Mouse (Mus musculus) lung, embryonic 15.5 days (tissue): ENCODE data around the gene Hsd17b11. TPM values are rescaled to one million over a fixed set of nuclear protein-coding genes. Genes with fewer than 3 reads are reported as not detected.
A peak's percentile ranks its signal among the peaks of the same experiment; 100 is the strongest.

Experiments
- ATAC-seq: fragments of 200-750 bp; cut with Nextera tagmentation; 2 replicates; pipeline ENCODE4 v1.8.0; 2017; ENCODE audit warnings: moderate number of reproducible peaks, borderline replicate concordance; ENCODE audit not compliant: low FRiP score, low TSS enrichment; ENCODE audit errors: extremely low read depth
- H3K27ac ChIP-seq: fragments of 300-500 bp; sonication (generic); 2 replicates; pipeline ENCODE4 v1.5.1; 2015; ENCODE audit warnings: moderate library complexity, mild to moderate bottlenecking, inconsistent platforms
- H3K27me3 ChIP-seq: fragments of 300-500 bp; sonication (generic); 2 replicates; pipeline ENCODE4 v1.6.1; 2015; ENCODE audit warnings: inconsistent platforms
- H3K36me3 ChIP-seq: fragments of 300-500 bp; sonication (generic); 2 replicates; pipeline ENCODE4 v1.6.1; 2015; ENCODE audit warnings: inconsistent platforms
- H3K4me1 ChIP-seq: fragments of 300-500 bp; sonication (generic); 2 replicates; pipeline ENCODE4 v1.6.1; 2015; ENCODE audit warnings: inconsistent platforms
- H3K4me2 ChIP-seq: fragments of 300-500 bp; sonication (generic); 2 replicates; pipeline ENCODE4 v1.6.1; 2015; ENCODE audit warnings: inconsistent platforms, mild to moderate bottlenecking, moderate library complexity
- H3K4me3 ChIP-seq: fragments of 300-500 bp; sonication (generic); 2 replicates; pipeline ENCODE4 v1.5.1; 2015; ENCODE audit warnings: mild to moderate bottlenecking, inconsistent platforms
- H3K9ac ChIP-seq: fragments of 300-500 bp; sonication (generic); 2 replicates; pipeline ENCODE4 v1.6.1; 2015; ENCODE audit warnings: inconsistent platforms
- H3K9me3 ChIP-seq: fragments of 300-500 bp; sonication (generic); 2 replicates; pipeline ENCODE4 v1.6.1; 2016; ENCODE audit warnings: inconsistent platforms
- WGBS: fragments of 180-500 bp; shearing (Covaris S2); methylation state at CpG from one replicate; pipeline ENCODE4 v1.1.7; 2015; 5-methylcytosine and 5-hydroxymethylcytosine counted together
- polyA plus RNA-seq: library from polyadenylated mRNA; unstranded; fragments of >200 nt; fragmentation: Nextera tagmentation; extraction: Ambion mirVana; gene quantifications from 2 replicates; pipeline ENCODE4 v1.2.1, GENCODE M21; 2015

The Hsd17b11 gene
- polyA plus RNA-seq: 4.5 and 4.9 TPM in 2 replicates

DNA sequence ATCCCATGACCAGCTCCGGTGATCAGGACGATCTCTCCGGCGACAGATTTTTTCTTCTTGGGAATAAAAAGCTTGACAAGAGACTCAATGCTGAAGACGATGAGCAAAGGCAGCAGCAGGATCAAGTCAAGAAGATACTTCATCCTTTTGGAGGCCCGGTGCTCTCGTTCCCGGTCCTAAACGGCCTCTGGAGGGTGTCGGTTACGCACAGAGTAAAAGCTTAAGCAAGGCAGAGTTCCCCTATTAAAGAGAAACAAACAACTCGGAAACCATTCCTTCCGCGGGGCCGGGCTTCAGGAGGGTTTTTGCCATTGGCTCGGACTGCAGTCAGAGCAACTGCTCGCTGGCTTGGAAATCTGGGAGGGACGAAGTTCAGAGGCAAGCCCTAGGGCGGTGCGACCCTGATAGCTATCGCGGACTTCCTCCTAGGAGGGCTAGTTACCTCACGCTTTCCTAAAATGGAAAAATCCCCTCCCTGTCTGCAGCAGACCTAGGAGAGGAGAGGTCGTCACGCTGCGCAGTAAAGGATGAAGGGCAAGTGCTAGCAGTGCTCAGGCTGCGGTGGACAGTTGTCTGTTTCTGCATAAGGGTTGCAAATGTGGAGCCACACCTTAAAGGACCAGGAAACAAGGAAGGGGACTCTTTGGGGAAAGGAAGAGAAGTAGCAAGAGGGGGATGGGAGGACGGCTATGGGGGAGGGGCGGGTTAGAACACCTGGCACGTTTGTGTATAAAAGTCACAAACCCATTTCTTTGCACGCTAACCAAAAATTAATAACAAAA, at the start of gene Hsd17b11:
Gene Hsd17b11 (minus strand): TSS at position 323 of the 782 bp plus-strand sequence.
- peak within 1 kb of the TSS; percentile 89 for H3K27ac ChIP-seq
- H3K4me1 ChIP-seq: peaks cover 36% of the 10 kb centered on the region
- H3K4me3 ChIP-seq: peak within 1 kb of the TSS; percentile 56
- H3K36me3 ChIP-seq: peaks cover 12% of the 10 kb centered on the region; the same call in 1 of the 2 replicates
- WGBS: 1% methylated on average over 31 of the region's 31 CpGs
- H3K9ac ChIP-seq: peak within 1 kb of the TSS; percentile 56
- peak within 1 kb of the TSS; percentile 76 for H3K4me2 ChIP-seq
- peak; percentile 93 for ATAC-seq
- H3K27me3 ChIP-seq: no peaks in the 10 kb centered on the region
- no peaks in the 10 kb centered on the region for H3K9me3 ChIP-seq

DNA sequence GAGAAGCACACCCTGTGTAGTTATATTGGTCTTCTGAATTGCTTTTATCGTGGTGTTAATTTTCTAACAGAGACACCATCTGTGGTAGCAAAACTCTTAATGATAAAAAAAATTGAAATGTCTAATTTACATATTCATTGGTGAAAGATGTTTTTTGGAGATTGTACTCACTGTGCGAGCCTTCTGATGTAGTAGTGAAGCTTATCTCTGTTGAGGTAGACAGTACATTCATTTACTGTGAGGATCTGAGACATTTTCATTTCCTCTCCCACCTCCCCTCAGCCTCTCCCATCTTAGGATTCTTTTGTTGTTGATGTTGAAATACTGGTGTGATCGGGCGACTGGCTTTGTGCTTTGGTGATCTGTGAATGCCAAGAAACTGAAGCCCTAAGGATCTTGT, 49.3 kb upstream of the Hsd17b11 start:
- ATAC-seq: no peak
- Histone ChIP-seq H3K9ac (no peak overlapping the region), H3K27ac (no peak overlapping the region), H3K4me1 (peaks cover 10% of the 10 kb centered on the region; the same call in 1 of the 2 replicates), H3K27me3 (no peaks in the 10 kb centered on the region), H3K9me3 (no peaks in the 10 kb centered on the region), H3K4me3 (no peak overlapping the region), H3K4me2 (no peak overlapping the region), H3K36me3 (no peaks in the 10 kb centered on the region)
- 74% methylated on average over 4 of the region's 4 CpGs for WGBS

DNA sequence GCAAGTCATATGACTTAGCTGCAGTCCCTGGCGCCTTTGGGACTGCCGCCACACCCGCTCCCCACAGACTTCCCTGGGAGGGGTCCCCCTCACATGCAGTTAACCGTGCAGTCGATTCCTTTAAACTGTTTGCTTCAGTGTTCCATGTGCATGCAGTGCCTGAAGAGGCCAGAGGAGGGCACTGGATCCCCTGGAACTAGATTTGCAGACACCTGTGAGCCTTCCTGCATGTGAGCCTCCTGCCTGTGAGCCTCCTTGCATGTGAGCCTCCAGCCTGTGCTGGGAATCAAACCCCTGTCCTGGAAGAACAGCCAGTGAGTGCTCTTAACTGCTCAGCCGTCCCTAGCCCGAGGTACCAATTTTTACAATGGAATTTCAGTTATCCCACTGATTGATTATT, 47.0 kb upstream of the Hsd17b11 start:
- Histone ChIP-seq H3K9me3 (no peaks in the 10 kb centered on the region), H3K27ac (no peak overlapping the region), H3K36me3 (peaks cover 8% of the 10 kb centered on the region), H3K4me3 (no peak overlapping the region), H3K27me3 (no peaks in the 10 kb centered on the region), H3K4me2 (no peak overlapping the region), H3K4me1 (peaks cover 7% of the 10 kb centered on the region; the same call in 1 of the 2 replicates), H3K9ac (no peak overlapping the region)
- WGBS: 83% methylated on average over 7 of the region's 7 CpGs
- no peak for ATAC-seq

DNA sequence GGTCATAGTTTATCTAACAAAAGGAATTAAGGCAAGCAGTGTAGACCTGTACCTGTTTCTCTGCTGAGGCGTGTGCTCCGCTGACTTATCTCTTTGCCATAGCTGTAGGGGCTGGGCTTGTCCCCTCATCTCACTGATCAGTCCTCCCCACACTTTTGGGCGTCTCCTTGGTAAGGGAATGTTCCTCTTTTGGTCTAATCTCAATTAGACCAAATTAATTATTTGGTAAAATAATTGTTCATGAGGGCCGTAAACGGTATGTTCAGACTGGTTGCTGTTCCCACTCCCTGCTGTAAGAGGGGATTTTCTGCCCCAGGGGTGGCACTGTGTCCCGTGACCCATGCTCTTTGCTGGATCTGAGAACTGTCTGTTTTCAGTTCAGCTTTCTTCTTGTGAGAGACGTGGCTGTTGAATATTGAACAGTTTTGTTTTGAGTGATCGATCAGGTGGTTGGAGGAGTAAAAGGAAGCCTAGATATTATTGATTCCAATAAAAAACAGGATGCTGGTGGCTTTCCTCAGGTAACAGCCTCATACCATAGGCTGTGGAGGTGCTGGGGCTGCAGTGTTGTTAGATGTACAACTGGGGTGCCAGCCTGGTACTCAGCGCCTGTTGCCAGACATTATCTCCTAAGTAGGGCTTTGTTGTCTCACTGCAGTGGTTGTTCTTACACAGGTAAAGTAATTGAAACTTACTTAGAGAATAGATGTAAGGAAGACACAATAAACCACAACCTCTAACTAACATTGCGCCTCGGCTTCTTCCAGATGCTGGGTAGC, 41.2 kb upstream of the Hsd17b11 start:
- ATAC-seq: no peak
- H3K36me3 ChIP-seq: peaks cover 46% of the 10 kb centered on the region
- 90% methylated on average over 11 of the region's 11 CpGs for WGBS
- no peak overlapping the region for H3K4me2 ChIP-seq
- H3K27me3 ChIP-seq: no peaks in the 10 kb centered on the region
- no peaks in the 10 kb centered on the region for H3K4me1 ChIP-seq
- H3K9ac ChIP-seq: no peak overlapping the region
- H3K9me3 ChIP-seq: no peaks in the 10 kb centered on the region
- H3K27ac ChIP-seq: no peak overlapping the region
- no peak overlapping the region for H3K4me3 ChIP-seq

DNA sequence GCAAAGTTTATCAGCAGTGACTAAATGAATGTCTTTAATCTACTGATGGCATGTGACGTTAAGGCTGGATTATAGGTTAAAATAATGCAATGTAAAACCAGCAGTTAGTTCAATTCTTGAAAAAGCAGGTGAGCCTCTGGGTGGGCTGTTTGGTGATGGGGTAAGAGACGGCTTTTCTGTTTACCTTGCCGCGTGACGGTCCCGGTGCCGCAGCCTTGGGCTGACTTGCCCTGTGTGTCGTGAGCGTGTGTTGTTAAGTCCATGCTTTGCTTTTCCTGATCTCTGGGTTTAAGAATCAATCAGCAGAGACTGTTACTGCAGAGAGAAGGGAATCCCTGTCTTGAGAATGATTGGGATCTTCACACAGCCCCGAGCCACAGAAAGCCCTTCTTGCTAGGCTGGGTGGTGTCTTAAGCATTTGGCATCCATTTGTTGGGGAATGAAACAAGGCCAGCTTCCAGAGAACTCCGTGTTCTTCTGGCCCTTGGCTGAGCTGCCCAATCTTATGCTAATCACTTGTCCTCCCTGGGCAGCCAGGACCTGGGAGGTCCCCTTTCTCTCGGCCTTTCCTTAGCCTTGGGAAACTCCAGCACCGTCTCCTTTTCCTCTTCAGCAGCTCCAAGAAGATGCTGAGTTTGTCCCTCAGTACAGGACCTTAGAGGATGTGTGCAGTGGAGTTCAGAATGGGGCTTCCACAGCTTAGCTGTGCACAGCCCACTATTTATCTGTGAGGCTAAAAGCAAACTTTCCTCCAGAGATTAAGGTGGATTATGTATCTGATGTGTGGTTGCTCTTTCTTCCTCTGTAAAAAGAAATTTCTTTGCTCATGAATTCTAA, 40.4 kb upstream of the Hsd17b11 start:
- Histone ChIP-seq H3K27me3 (no peaks in the 10 kb centered on the region), H3K4me1 (no peaks in the 10 kb centered on the region), H3K4me3 (no peak overlapping the region), H3K36me3 (peaks cover 47% of the 10 kb centered on the region), H3K27ac (no peak overlapping the region), H3K4me2 (no peak overlapping the region), H3K9ac (no peak overlapping the region), H3K9me3 (no peaks in the 10 kb centered on the region)
- WGBS: 85% methylated on average over 13 of the region's 13 CpGs
- ATAC-seq: no peak

DNA sequence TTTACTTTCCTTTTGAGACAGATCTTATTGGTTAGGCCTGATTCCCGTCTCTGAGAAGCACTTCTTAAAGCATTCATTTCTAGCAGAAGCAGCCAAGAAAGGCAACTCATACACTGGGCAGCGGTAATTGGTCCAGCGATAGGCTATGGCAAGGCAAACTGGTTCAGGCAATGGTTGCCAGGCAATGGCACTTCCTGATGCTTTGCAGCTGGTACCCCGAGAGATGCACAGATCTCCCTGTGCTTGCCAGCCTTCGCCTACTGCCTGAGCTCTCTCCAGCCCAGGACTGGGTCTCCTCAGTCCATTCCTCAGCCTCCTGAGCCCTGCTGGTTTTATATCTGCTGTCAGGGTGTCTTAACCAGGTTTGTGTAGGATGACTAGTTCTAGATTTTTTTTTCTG, 38.7 kb upstream of the Hsd17b11 start:
- Histone ChIP-seq H3K9me3 (no peaks in the 10 kb centered on the region), H3K36me3 (peaks cover 47% of the 10 kb centered on the region), H3K27me3 (no peaks in the 10 kb centered on the region), H3K9ac (no peak overlapping the region), H3K4me3 (no peak overlapping the region), H3K4me2 (no peak overlapping the region), H3K27ac (no peak overlapping the region), H3K4me1 (no peaks in the 10 kb centered on the region)
- WGBS: 89% methylated on average over 5 of the region's 5 CpGs
- ATAC-seq: no peak

DNA sequence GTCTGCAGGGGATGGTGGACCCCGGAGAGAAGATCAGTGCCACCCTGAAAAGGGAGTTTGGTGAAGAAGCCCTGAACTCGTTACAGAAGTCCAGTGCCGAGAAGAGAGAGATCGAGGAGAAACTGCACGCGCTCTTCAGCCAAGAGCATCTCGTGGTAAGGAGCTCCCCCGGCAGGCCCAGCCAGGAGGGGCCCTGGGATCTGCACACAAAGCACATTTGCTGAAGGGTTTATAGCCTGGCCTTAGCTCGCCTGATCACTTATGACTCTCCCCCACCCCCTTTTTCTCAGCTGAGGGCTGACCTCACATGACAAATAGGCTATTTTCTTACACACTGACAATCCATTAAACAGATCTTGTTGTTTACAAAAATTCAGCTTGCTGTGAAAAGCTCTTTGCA, 37.9 kb upstream of the Hsd17b11 start:
- H3K27ac ChIP-seq: no peak overlapping the region
- no peak overlapping the region for H3K9ac ChIP-seq
- no peaks in the 10 kb centered on the region for H3K27me3 ChIP-seq
- ATAC-seq: no peak
- peaks cover 41% of the 10 kb centered on the region for H3K36me3 ChIP-seq
- WGBS: 62% methylated on average over 9 of the region's 9 CpGs
- H3K4me1 ChIP-seq: no peaks in the 10 kb centered on the region
- no peak overlapping the region for H3K4me2 ChIP-seq
- H3K9me3 ChIP-seq: no peaks in the 10 kb centered on the region
- H3K4me3 ChIP-seq: no peak overlapping the region

DNA sequence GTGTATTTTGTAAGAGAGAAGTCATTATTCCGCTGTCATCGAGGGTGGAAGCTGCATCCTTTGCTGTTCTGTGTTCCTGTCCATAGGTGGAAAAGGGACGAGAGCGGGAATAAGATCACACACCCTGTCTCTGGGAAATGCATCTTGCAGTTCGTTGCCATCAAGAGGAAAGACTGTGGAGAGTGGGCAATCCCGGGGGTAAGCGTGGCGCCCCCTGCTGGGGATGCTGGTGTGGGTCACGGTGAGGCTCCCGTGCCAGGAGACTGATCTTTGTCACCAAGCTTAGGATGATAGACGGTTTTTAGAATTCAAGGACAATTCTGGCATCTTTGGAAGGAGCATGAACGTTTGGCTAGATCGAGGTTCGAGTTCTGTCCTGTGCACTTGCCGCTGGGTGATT, 36.3 kb upstream of the Hsd17b11 start:
- Histone ChIP-seq H3K4me3 (no peak overlapping the region), H3K4me1 (no peaks in the 10 kb centered on the region), H3K9me3 (no peaks in the 10 kb centered on the region), H3K9ac (no peak overlapping the region), H3K4me2 (no peak overlapping the region), H3K27me3 (no peaks in the 10 kb centered on the region), H3K27ac (no peak overlapping the region), H3K36me3 (peaks cover 32% of the 10 kb centered on the region)
- no peak for ATAC-seq
- 63% methylated on average over 15 of the region's 15 CpGs for WGBS

DNA sequence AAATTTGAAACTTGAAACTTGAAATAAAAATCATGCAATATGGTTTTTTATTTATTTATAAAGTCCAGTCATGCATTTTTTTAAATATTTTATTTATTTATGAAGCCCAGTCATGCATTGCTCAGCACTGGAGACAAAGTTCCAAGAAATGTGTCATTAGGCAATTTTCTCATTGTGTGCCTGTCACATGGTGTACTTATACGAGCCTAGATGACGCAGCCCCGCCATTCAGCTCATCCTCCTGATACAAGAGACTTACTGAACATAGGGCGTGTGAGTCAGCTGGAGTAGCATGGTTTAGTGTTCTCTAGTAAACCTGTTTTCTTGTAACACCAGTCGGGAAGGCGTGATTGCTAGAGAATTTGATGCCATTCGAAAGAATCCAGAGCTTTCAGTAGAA, 34.6 kb upstream of the Hsd17b11 start:
- H3K4me1 ChIP-seq: no peaks in the 10 kb centered on the region
- peaks cover 27% of the 10 kb centered on the region for H3K36me3 ChIP-seq
- no peaks in the 10 kb centered on the region for H3K9me3 ChIP-seq
- no peak overlapping the region for H3K4me2 ChIP-seq
- no peaks in the 10 kb centered on the region for H3K27me3 ChIP-seq
- no peak overlapping the region for H3K4me3 ChIP-seq
- no peak overlapping the region for H3K9ac ChIP-seq
- whole genome bisulfite sequencing: 86% methylated on average over 7 of the region's 7 CpGs
- ATAC-seq: no peak
- no peak overlapping the region for H3K27ac ChIP-seq

DNA sequence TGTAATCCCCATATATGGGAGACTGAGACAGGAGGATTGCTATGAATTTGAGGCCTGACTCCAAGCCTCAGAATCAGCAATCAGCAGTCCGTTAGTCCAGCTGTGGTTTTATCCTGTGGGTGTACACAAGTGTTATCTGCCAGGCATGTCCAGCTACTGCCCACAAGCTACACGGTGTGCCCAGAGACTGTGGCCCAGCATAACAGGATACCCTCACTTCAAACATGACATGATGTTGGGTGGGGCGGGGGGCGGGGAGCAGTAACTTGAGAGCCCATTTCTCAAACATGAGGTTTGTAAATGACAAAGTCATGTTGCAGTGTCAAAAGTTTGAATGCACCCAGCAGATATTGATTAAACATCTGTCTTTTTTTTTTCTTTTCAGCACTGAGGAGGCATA, 34.1 kb upstream of the Hsd17b11 start:
- H3K4me3 ChIP-seq: no peak overlapping the region

DNA sequence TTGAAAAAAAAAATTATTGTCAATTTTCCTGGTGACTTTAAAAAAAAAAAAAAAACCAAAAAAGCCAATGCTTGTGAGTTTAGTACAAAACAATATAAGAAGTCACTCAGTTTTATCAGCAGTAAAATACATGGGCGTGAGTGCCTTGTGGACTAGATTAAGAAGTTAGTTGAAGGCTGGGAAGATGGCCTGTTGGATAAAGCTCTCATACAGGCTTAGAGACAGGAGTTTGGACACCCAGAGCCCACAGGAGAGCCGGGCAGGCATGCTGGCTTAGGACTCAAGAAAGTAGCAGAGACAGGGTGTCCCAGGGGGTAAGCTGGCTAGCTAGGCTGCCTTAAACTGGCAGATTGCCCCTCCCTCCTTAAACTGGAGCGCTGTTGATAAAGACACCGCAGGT, 33.2 kb upstream of the Hsd17b11 start:
- Histone ChIP-seq H3K27ac (no peak overlapping the region), H3K9ac (no peak overlapping the region), H3K4me2 (no peak overlapping the region), H3K4me1 (no peaks in the 10 kb centered on the region), H3K4me3 (no peak overlapping the region), H3K36me3 (peaks cover 27% of the 10 kb centered on the region), H3K9me3 (no peaks in the 10 kb centered on the region), H3K27me3 (no peaks in the 10 kb centered on the region)
- WGBS: 91% methylated on average over 4 of the region's 4 CpGs
- ATAC-seq: no peak

More for the DNA sequence above, 34.1 kb upstream of the Hsd17b11 start:
- Histone ChIP-seq H3K9me3 (no peaks in the 10 kb centered on the region), H3K4me1 (no peaks in the 10 kb centered on the region), H3K9ac (no peak overlapping the region), H3K27ac (no peak overlapping the region), H3K36me3 (peaks cover 26% of the 10 kb centered on the region), H3K4me2 (no peak overlapping the region), H3K27me3 (no peaks in the 10 kb centered on the region)
- 87% methylated on average over 4 of the region's 4 CpGs for WGBS
- no peak for ATAC-seq
